Mouse (Mus musculus) MEL (cell line): ENCODE results near the gene Sar1a. TPM values are rescaled to one million over a fixed set of nuclear protein-coding genes. Genes with fewer than 3 reads are reported as not detected.

Source experiments
- DNase-seq: peaks from one replicate; pipeline ENCODE4 v3.0.0; 2011; ENCODE audit warnings: low read depth, low spot score
- H3K27ac ChIP-seq: 2 replicates; pipeline ENCODE4 v1.5.1; 2012; ENCODE audit warnings: low read depth, mild to moderate bottlenecking, control low read depth, low read length, moderate library complexity; ENCODE audit not compliant: control insufficient read depth
- H3K27me3 ChIP-seq, 2 experiments: fragments of 150-350 bp in 1 of 2; sonication (generic) in 1 of 2; 2 replicates each; pipeline ENCODE4 v1.6.1; 2012; ENCODE audit warnings: low read length in 2 of 2, mild to moderate bottlenecking in 2 of 2, improper control_type of control experiment in 1 of 2, moderate library complexity in 1 of 2; ENCODE audit not compliant: insufficient read depth in 2 of 2, control insufficient read depth in 1 of 2
- H3K36me3 ChIP-seq, 2 experiments: 2 replicates each; pipeline ENCODE4 v1.6.1; 2012 to 2014; ENCODE audit warnings: low read length in 2 of 2, improper control_type of control experiment in 1 of 2, inconsistent platforms in 1 of 2, mild to moderate bottlenecking in 1 of 2; ENCODE audit not compliant: insufficient read depth in 2 of 2, control insufficient read depth in 1 of 2
- H3K4me1 ChIP-seq, 2 experiments: fragments of 150-350 bp in 1 of 2; sonication (generic) in 1 of 2; 2 replicates each; pipeline ENCODE4 v1.6.1; 2012; ENCODE audit warnings: low read length in 2 of 2, improper control_type of control experiment in 1 of 2, mild to moderate bottlenecking in 1 of 2; ENCODE audit not compliant: insufficient read depth in 2 of 2, control insufficient read depth in 1 of 2
- H3K4me3 ChIP-seq, 2 experiments: fragments of 150-350 bp in 1 of 2; sonication (generic) in 1 of 2; 2 replicates each; pipeline ENCODE4 v1.5.1; 2012; ENCODE audit warnings: low read depth in 2 of 2, low read length in 2 of 2, mild to moderate bottlenecking in 2 of 2, moderate library complexity in 2 of 2, control low read depth in 1 of 2, improper control_type of control experiment in 1 of 2; ENCODE audit not compliant: control insufficient read depth in 1 of 2, insufficient read depth in 1 of 2
- H3K79me2 ChIP-seq: 2 replicates; pipeline ENCODE4 v1.6.1; 2012; ENCODE audit warnings: mild to moderate bottlenecking, low read length, moderate library complexity; ENCODE audit not compliant: control insufficient read depth, poor library complexity, insufficient read depth
- H3K9ac ChIP-seq: 2 replicates; pipeline ENCODE4 v1.6.1; 2012; ENCODE audit warnings: low read depth, mild to moderate bottlenecking, control low read depth, low read length, moderate library complexity; ENCODE audit not compliant: control insufficient read depth, poor library complexity, severe bottlenecking
- H3K9me3 ChIP-seq: fragments of 150-350 bp; sonication (generic); replicated peaks from 2 replicates; pipeline ENCODE4 v1.6.1; 2012; ENCODE audit warnings: mild to moderate bottlenecking, low read length, improper control_type of control experiment, moderate library complexity; ENCODE audit not compliant: insufficient read depth
- CHD2 ChIP-seq: IDR thresholded peaks from 2 replicates; pipeline ENCODE4 v1.6.1; 2011; ENCODE audit warnings: low read length, improper control_type of control experiment
- E2F4 ChIP-seq: IDR thresholded peaks from 2 replicates; pipeline ENCODE4 v1.6.1; 2011; ENCODE audit warnings: low read depth, low read length, improper control_type of control experiment, borderline replicate concordance
- ELF1 ChIP-seq: IDR thresholded peaks from 2 replicates; pipeline ENCODE4 v1.6.1; 2014; ENCODE audit warnings: low read depth, mild to moderate bottlenecking, inconsistent platforms, low read length, improper control_type of control experiment, moderate library complexity
- EP300 ChIP-seq, 2 experiments: IDR thresholded peaks; 2 replicates each; pipeline ENCODE4 v1.6.1; 2011; ENCODE audit warnings: improper control_type of control experiment in 2 of 2, low read length in 2 of 2, low read depth in 1 of 2, mild to moderate bottlenecking in 1 of 2
- ETS1 ChIP-seq: IDR thresholded peaks from 2 replicates; pipeline ENCODE4 v1.6.1; 2012; ENCODE audit warnings: low read depth, mild to moderate bottlenecking, inconsistent platforms, low read length, improper control_type of control experiment, moderate library complexity
- HCFC1 ChIP-seq: IDR thresholded peaks from 2 replicates; pipeline ENCODE4 v1.6.1; 2012; ENCODE audit warnings: low read depth, mild to moderate bottlenecking, inconsistent platforms, low read length, improper control_type of control experiment, moderate library complexity
- KAT2A ChIP-seq: conservative IDR thresholded peaks from 2 replicates; pipeline ENCODE4 v1.6.1; 2012; ENCODE audit warnings: low read depth, low read length, improper control_type of control experiment, inconsistent platforms
- MAFK ChIP-seq: IDR thresholded peaks from 2 replicates; pipeline ENCODE4 v1.6.1; 2011; ENCODE audit warnings: low read depth, mild to moderate bottlenecking, low read length, improper control_type of control experiment, borderline replicate concordance
- MAZ ChIP-seq: IDR thresholded peaks from 2 replicates; pipeline ENCODE4 v1.6.1; 2012; ENCODE audit warnings: low read depth, mild to moderate bottlenecking, inconsistent platforms, low read length, improper control_type of control experiment
- MEF2A ChIP-seq: IDR thresholded peaks from 2 replicates; pipeline ENCODE4 v1.6.1; 2014; ENCODE audit warnings: low read depth, mild to moderate bottlenecking, inconsistent platforms, low read length, improper control_type of control experiment; ENCODE audit not compliant: poor library complexity, insufficient replicate concordance, severe bottlenecking; ENCODE audit errors: extremely low read depth
- MXI1 ChIP-seq: IDR thresholded peaks from 2 replicates; pipeline ENCODE4 v1.6.1; 2011; ENCODE audit warnings: mild to moderate bottlenecking, low read depth, low read length, improper control_type of control experiment
- MYB ChIP-seq: IDR thresholded peaks from 2 replicates; pipeline ENCODE4 v1.6.1; 2011; ENCODE audit warnings: mild to moderate bottlenecking, low read depth, low read length, improper control_type of control experiment
- MYC ChIP-seq: IDR thresholded peaks from 2 replicates; pipeline ENCODE4 v1.6.1; 2011; ENCODE audit warnings: low read depth, mild to moderate bottlenecking, low read length, improper control_type of control experiment, moderate library complexity
- NELFE ChIP-seq: IDR thresholded peaks from 2 replicates; pipeline ENCODE4 v1.6.1; 2011; ENCODE audit warnings: low read depth, low read length, improper control_type of control experiment
- NRF1 ChIP-seq: IDR thresholded peaks from 2 replicates; pipeline ENCODE4 v1.6.1; 2014; ENCODE audit warnings: low read depth, mild to moderate bottlenecking, inconsistent platforms, low read length, improper control_type of control experiment, moderate library complexity; ENCODE audit not compliant: poor library complexity, insufficient read depth, severe bottlenecking
- POLR2A ChIP-seq, 2 experiments: IDR thresholded peaks; 2 replicates each; pipeline ENCODE4 v1.6.1; 2011 to 2012; ENCODE audit warnings: low read length in 2 of 2, mild to moderate bottlenecking in 2 of 2, control low read depth in 1 of 2, improper control_type of control experiment in 1 of 2, low read depth in 1 of 2, moderate library complexity in 1 of 2; ENCODE audit not compliant: control insufficient read depth in 1 of 2, insufficient read depth in 1 of 2, poor library complexity in 1 of 2
- POLR2AphosphoS2 ChIP-seq: IDR thresholded peaks from 2 replicates; pipeline ENCODE4 v1.6.1; 2011; ENCODE audit warnings: low read length, improper control_type of control experiment
- POLR2AphosphoS5 ChIP-seq: IDR thresholded peaks from 2 replicates; pipeline ENCODE4 v1.6.1; 2012; ENCODE audit warnings: low read depth, borderline replicate concordance, mild to moderate bottlenecking, inconsistent platforms, low read length, moderate library complexity, mixed read lengths
- RAD21 ChIP-seq: IDR thresholded peaks from 2 replicates; pipeline ENCODE4 v1.6.1; 2011; ENCODE audit warnings: mild to moderate bottlenecking, low read depth, low read length, improper control_type of control experiment
- RCOR1 ChIP-seq: IDR thresholded peaks from 2 replicates; pipeline ENCODE4 v1.6.1; 2012; ENCODE audit warnings: low read depth, mild to moderate bottlenecking, inconsistent platforms, low read length, improper control_type of control experiment
- SIN3A ChIP-seq: IDR thresholded peaks from 2 replicates; pipeline ENCODE4 v1.6.1; 2012; ENCODE audit warnings: low read length, improper control_type of control experiment, inconsistent platforms
- SMC3 ChIP-seq: IDR thresholded peaks from 2 replicates; pipeline ENCODE4 v1.6.1; 2011; ENCODE audit warnings: low read depth, low read length, improper control_type of control experiment
- TAL1 ChIP-seq: IDR thresholded peaks from 2 replicates; pipeline ENCODE4 v1.6.1; 2012; ENCODE audit warnings: mild to moderate bottlenecking, inconsistent platforms, low read length, moderate library complexity, mixed read lengths
- TBP ChIP-seq: IDR thresholded peaks from 2 replicates; pipeline ENCODE4 v1.8.0; 2011; ENCODE audit warnings: low read depth, low read length, improper control_type of control experiment
- UBTF ChIP-seq: IDR thresholded peaks from 2 replicates; pipeline ENCODE4 v1.6.1; 2012; ENCODE audit warnings: low read depth, mild to moderate bottlenecking, inconsistent platforms, low read length, improper control_type of control experiment, moderate library complexity, borderline replicate concordance; ENCODE audit not compliant: insufficient read depth
- USF1 ChIP-seq: IDR thresholded peaks from 2 replicates; pipeline ENCODE4 v1.6.1; 2014; ENCODE audit warnings: low read depth, mild to moderate bottlenecking, inconsistent platforms, low read length, improper control_type of control experiment, moderate library complexity
- ZC3H11A ChIP-seq: IDR thresholded peaks from 2 replicates; pipeline ENCODE4 v1.6.1; 2012; ENCODE audit warnings: low read depth, mild to moderate bottlenecking, inconsistent platforms, low read length, improper control_type of control experiment
- ZKSCAN1 ChIP-seq: IDR thresholded peaks from 2 replicates; pipeline ENCODE4 v1.6.1; 2012; ENCODE audit warnings: low read depth, mild to moderate bottlenecking, inconsistent platforms, low read length, improper control_type of control experiment, moderate library complexity
- ZMIZ1 ChIP-seq: IDR thresholded peaks from 2 replicates; pipeline ENCODE4 v1.6.1; 2012; ENCODE audit warnings: low read depth, mild to moderate bottlenecking, inconsistent platforms, low read length, improper control_type of control experiment, moderate library complexity
- polyA plus RNA-seq, 2 experiments: library from polyadenylated mRNA; stranded (reverse) in 1 of 2; unstranded in 1 of 2; fragments of >175 nt in 1 of 2; fragments of >200 nt in 1 of 2; gene quantifications; 2 replicates each; pipeline versions ENCODE4 v1.2.1 to v1.2.4; 2012; ENCODE audit warnings: low replicate concordance in 2 of 2, low read depth in 1 of 2; ENCODE audit not compliant: insufficient read length in 2 of 2, insufficient read depth in 1 of 2, missing spikeins in 1 of 2
- total RNA-seq: library from RNA; depleted of rRNA; stranded (reverse); fragments of 300-350 nt; gene quantifications from 2 replicates; pipeline ENCODE4 v1.2.3, GENCODE M21; 2012

Gene Sar1a
- total and polyA plus RNA-seq, 3 experiments: 133 to 135 TPM; not detected in 1

GRCm38 (mm10) chr10:61693563-61693962, 13.5 kb downstream of the Sar1a start:
- Histone ChIP-seq H3K27me3 (no peaks in the 10 kb centered on the region), H3K27ac (no peak overlapping the region), H3K79me2 (peaks cover 30% of the 10 kb centered on the region), H3K4me1 (peaks cover 0 to 12% of the 10 kb centered on the region in 2 experiments; a peak in 3 of 4 replicates), H3K4me3 (no peak overlapping the region), H3K9me3 (no peaks in the 10 kb centered on the region), H3K36me3 (peaks cover 7 to 19% of the 10 kb centered on the region in 2 experiments), H3K9ac (no peak overlapping the region)
- TF ChIP-seq ETS1 (no peak), POLR2AphosphoS2 (0 out of 2 replicates have a peak, but pooled peaks have one; percentile 71)
- no peak for DNase-seq

DNA sequence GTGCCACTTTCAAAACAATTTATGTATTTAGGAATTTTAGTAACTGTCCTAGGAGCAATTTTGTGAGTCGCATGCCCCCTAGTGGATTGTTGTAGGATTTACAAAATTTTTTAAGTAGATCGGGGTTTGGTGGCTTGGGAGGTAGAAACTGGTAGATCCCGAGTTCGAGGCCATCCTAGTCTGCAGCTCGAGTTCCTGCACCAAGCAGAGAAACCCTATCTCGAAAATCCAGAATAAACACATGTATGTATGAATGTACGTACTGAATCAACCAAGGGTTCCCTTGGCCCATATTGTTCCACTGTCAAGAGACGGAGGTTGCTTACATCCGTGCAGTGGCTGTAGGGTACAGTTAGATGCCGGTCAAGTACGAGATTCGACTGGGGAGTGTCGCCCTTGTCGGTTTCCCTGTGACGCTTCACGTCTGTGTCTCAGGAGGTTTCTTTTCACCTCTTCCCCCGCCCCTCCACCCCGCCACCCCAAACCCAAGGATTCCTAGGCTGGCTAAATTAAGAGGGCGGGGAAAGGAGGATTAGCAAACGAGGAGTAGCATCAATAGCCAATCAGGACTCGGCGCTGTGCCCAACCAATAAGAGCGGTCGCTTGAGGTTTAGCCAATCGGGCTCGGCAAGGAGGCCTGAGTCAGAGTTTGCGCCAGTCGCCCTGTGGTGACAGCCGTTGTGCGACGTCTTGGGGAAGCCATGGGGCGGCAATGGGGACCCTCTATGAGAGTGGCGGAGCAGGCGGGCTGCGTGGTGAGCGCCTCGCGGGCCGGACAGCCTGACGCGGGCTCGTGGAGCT, 15.0 kb downstream of the Sar1a start, which contains the start of gene Tysnd1:
TSS of gene Tysnd1 (plus strand) at position 645 of the 801 bp plus-strand sequence.
- peaks cover 0 to 12% of the 10 kb centered on the region in 2 experiments; a peak in 3 of 4 replicates for H3K4me1 ChIP-seq
- H3K9ac ChIP-seq: peak within 1 kb of the TSS; percentile 83
- H3K27me3 ChIP-seq: no peaks in the 10 kb centered on the region
- H3K9me3 ChIP-seq: no peaks in the 10 kb centered on the region
- peak within 1 kb of the TSS; percentile 73 for H3K27ac ChIP-seq
- H3K79me2 ChIP-seq: peaks cover 33% of the 10 kb centered on the region
- peak; percentile 99 for DNase-seq
- H3K36me3 ChIP-seq: peaks cover 7 to 9% of the 10 kb centered on the region in 2 experiments
- peak within 1 kb of the TSS; percentile 86 to 98 for H3K4me3 ChIP-seq
- TF ChIP-seq POLR2A (IDR thresholded peaks at IDR 0.05; ENCODE audit: control insufficient read depth in 1 of 2, insufficient read depth in 1 of 2, low read depth in 1 of 2, low read length in 2 of 2, poor library complexity in 1 of 2) (peak; percentile 57 to 85; a peak in 3 of 4 replicates), TAL1 (no peak), RCOR1 (no peak), MEF2A (no peak), TBP (0 out of 2 replicates have a peak, but pooled peaks have one; percentile 17), NRF1 (peak; percentile 44; the same call in 1 of the 2 replicates), MYB (no peak), ZMIZ1 (0 out of 2 replicates have a peak, but pooled peaks have one; percentile 44), EP300 (IDR thresholded peaks at IDR 0.05; ENCODE audit: low read depth in 1 of 2, low read length in 2 of 2) (no peak), HCFC1 (peak; percentile 95), ETS1 (no peak), E2F4 (no peak), MAZ (0 out of 2 replicates have a peak, but pooled peaks have one; percentile 49), SMC3 (peak; percentile 71), RAD21 (peak; percentile 81), UBTF (no peak), KAT2A (peak; percentile 67; the same call in 1 of the 2 replicates), MXI1 (peak; percentile 95), ELF1 (peak; percentile 51; the same call in 1 of the 2 replicates), ZC3H11A (peak; percentile 60), POLR2AphosphoS2 (0 out of 2 replicates have a peak, but pooled peaks have one; percentile 49), MYC (peak; percentile 74; the same call in 1 of the 2 replicates), NELFE (peak; percentile 89), CHD2 (no peak), POLR2AphosphoS5 (no peak), SIN3A (peak; percentile 98), ZKSCAN1 (no peak), MAFK (no peak), USF1 (no peak)
